Mouse (Mus musculus) forebrain, embryonic 16.5 days (tissue): ENCODE data around the gene Trim62. TPM values are rescaled to one million over a fixed set of nuclear protein-coding genes. Genes with fewer than 3 reads are reported as not detected.

ENCODE experiments used
- ATAC-seq: fragments of 200-750 bp; cut with Nextera tagmentation; 2 replicates; pipeline ENCODE4 v1.8.0; 2017; ENCODE audit warnings: mild to moderate bottlenecking, moderate library complexity
- H3K27ac ChIP-seq: fragments of 300-500 bp; sonication (generic); 2 replicates; pipeline ENCODE4 v1.5.1; 2014; ENCODE audit warnings: low read length, control low read depth
- H3K27me3 ChIP-seq: fragments of 300-500 bp; sonication (generic); replicated peaks from 2 replicates; pipeline ENCODE4 v1.6.1; 2014; ENCODE audit warnings: low read length; ENCODE audit not compliant: control insufficient read depth, insufficient read depth
- H3K36me3 ChIP-seq: fragments of 300-500 bp; sonication (generic); 2 replicates; pipeline ENCODE4 v1.6.1; 2014; ENCODE audit not compliant: control insufficient read depth, insufficient read depth
- H3K4me1 ChIP-seq: fragments of 300-500 bp; sonication (generic); replicated peaks from 2 replicates; pipeline ENCODE4 v1.6.1; 2014; ENCODE audit warnings: low read length; ENCODE audit not compliant: control insufficient read depth, insufficient read depth
- H3K4me2 ChIP-seq: fragments of 300-500 bp; sonication (generic); 2 replicates; pipeline ENCODE4 v1.6.1; 2014; ENCODE audit warnings: mild to moderate bottlenecking, low read length, control low read depth
- H3K4me3 ChIP-seq: fragments of 300-500 bp; sonication (generic); replicated peaks from 2 replicates; pipeline ENCODE4 v1.5.1; 2014; ENCODE audit warnings: mild to moderate bottlenecking, low read length, control low read depth
- H3K9ac ChIP-seq: fragments of 300-500 bp; sonication (generic); replicated peaks from 2 replicates; pipeline ENCODE4 v1.6.1; 2014; ENCODE audit warnings: low read depth, low read length, control low read depth
- H3K9me3 ChIP-seq: fragments of 300-500 bp; sonication (generic); 2 replicates; pipeline ENCODE4 v1.6.1; 2016; ENCODE audit warnings: low read length; ENCODE audit not compliant: control insufficient read depth
- WGBS: fragments of 180-500 bp; shearing (Covaris S2); extraction: QIAGEN DNeasy Blood & Tissue Kit; methylation state at CpG from one replicate; pipeline ENCODE4 v1.1.7; 2014; 5-methylcytosine and 5-hydroxymethylcytosine counted together
- polyA plus RNA-seq: library from polyadenylated mRNA; unstranded; fragments of >200 nt; fragmentation: Nextera tagmentation; extraction: Ambion mirVana; gene quantifications from 2 replicates; pipeline ENCODE4 v1.2.1, GENCODE M21; 2015

The Trim62 gene
- polyA plus RNA-seq, 1 experiment from 2014 or later: 10.9 TPM

DNA sequence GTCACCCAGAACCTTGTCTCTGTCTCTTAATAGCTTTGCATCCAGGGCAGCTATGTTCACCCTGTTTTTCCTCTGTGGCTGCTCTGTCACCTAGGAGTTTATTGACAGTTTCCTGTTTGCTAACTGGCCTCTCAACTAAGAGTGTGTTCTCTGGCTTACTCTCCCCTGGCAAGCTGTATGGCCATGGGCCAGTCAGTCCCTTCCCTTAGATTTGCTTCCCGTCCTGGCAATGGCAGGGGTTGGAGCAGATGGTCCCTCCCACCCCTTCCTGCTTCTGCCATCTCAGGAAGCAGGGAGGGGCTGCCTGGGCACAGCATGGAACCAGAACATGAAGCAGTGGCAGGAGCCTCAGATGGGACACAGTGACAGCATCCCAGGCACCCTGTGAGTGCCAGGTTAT lies 7.8 kb downstream of the Trim62 start:
- H3K27ac ChIP-seq: no peak overlapping the region
- no peaks in the 10 kb centered on the region for H3K27me3 ChIP-seq
- H3K9me3 ChIP-seq: no peaks in the 10 kb centered on the region
- no peak overlapping the region for H3K4me3 ChIP-seq
- no peak overlapping the region for H3K9ac ChIP-seq
- peak; percentile 57 for ATAC-seq
- no peak overlapping the region for H3K4me2 ChIP-seq
- H3K36me3 ChIP-seq: no peaks in the 10 kb centered on the region
- 13% methylated on average over 1 of the region's 1 CpGs for WGBS
- H3K4me1 ChIP-seq: peaks cover 27% of the 10 kb centered on the region

DNA sequence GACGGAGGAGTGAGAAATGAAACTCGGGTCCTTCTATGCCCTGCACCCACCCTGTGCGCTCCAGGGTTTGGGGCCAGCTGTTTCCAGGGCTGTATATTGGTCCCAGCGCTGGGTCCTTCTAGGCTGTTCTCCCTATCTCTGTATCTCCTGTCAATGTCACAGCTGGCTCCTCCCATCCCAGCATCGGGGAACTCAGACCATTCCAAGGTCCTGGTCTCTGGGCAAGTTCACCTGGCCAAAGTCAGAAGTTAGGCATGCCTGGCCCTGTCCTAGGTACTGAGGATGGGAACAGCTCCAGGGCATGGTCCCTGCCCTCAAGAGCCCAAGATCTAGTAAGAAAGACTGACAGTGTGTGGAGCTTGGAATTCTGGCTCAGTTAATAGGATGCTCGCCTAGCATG lies 8.4 kb downstream of the Trim62 start:
- Histone ChIP-seq H3K4me3 (no peak overlapping the region), H3K27me3 (no peaks in the 10 kb centered on the region), H3K4me1 (peaks cover 21% of the 10 kb centered on the region), H3K27ac (no peak overlapping the region), H3K4me2 (no peak overlapping the region), H3K9me3 (no peaks in the 10 kb centered on the region), H3K9ac (no peak overlapping the region), H3K36me3 (no peaks in the 10 kb centered on the region)
- WGBS: 83% methylated on average over 6 of the region's 6 CpGs
- ATAC-seq: no peak

DNA sequence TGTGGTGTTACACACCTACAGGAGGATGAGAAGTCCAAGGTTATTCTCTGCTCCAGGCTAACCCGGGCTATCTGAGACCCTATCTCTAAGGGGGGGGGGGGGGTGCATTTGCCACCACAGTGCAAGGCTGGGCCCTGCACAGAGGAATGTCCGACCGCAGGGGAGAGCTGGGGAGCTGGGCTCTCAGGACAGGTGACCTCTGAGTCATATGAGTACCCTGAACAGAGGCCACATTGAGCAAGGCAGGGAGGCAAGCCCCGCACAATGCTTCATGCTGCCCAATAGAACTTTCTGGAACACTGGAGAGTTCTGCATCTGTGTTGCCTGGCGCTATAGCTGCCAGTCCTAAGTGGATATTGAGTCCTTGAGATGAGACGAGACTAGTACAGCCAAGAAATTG lies 8.8 kb downstream of the Trim62 start:
- Histone ChIP-seq H3K4me3 (no peak overlapping the region), H3K36me3 (no peaks in the 10 kb centered on the region), H3K4me2 (no peak overlapping the region), H3K9me3 (no peaks in the 10 kb centered on the region), H3K4me1 (peaks cover 16% of the 10 kb centered on the region), H3K27ac (no peak overlapping the region), H3K27me3 (no peaks in the 10 kb centered on the region), H3K9ac (no peak overlapping the region)
- 72% methylated on average over 6 of the region's 6 CpGs for WGBS
- no peak for ATAC-seq

DNA sequence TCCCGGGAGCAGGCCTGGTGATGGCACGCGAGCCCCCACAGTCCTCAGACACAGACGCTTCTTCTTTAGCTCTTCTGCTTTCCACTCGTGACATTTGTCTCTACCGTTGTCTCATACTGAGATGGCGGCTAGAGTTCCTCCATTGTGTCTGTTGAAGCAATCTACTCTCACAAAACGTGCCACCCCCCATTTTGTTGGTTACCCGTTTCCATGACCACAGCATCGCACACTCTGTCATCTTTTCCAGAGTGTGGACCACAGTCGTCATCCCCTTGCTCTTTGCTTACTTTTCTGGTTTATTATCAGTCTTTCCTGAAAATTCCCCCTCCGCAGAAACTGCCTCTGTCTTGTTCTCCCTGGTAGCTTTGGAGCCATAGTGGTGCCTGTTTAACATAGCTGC lies 10.7 kb downstream of the Trim62 start:
- Histone ChIP-seq H3K27ac (no peak overlapping the region), H3K4me1 (peaks cover 16% of the 10 kb centered on the region), H3K9ac (no peak overlapping the region), H3K36me3 (no peaks in the 10 kb centered on the region), H3K4me3 (no peak overlapping the region), H3K27me3 (no peaks in the 10 kb centered on the region), H3K9me3 (no peaks in the 10 kb centered on the region), H3K4me2 (no peak overlapping the region)
- WGBS: 80% methylated on average over 12 of the region's 12 CpGs
- ATAC-seq: no peak

DNA sequence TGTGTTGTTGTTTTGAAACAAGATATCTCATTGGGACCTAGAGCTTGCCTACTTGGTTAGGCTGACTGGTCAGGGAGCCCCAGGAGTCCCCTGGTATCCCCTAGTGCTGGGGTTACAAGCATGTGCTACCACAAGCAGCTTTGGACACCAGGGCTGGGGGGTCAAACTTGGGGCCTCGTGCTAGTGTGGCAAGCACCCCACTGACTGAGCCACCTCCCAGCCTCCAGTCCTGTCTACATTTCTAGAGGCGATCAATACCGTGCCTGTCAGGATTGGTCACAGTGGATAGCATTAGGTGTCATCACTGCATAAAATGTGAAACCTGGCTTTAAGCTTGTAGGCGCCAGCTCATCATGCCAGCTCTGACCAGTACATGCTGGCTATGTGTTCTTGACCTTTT lies 12.5 kb downstream of the Trim62 start:
- Histone ChIP-seq H3K4me3 (no peak overlapping the region), H3K27ac (no peak overlapping the region), H3K4me1 (peaks cover 28% of the 10 kb centered on the region), H3K9me3 (no peaks in the 10 kb centered on the region), H3K36me3 (no peaks in the 10 kb centered on the region), H3K27me3 (no peaks in the 10 kb centered on the region), H3K9ac (no peak overlapping the region), H3K4me2 (no peak overlapping the region)
- no peak for ATAC-seq
- WGBS: 98% methylated on average over 4 of the region's 4 CpGs

DNA sequence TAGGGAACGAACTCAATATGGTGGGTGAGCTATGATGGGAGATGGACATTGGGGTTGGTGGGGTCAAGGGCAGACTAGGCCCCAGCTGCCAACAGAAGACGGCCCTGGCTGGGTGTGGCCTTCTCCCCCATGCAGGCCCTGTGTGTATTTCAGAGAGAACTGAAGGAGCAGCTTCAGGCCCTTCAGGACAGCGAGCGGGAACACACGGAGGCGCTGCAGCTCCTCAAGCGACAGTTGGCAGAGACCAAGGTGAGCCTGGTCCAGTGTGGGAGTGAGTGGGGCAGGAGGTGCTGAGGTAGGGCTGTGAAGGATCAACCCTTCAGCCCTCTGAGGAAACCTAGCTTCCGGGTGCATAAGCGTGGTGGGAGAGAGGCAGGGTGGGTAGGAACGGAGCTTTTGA lies 13.3 kb downstream of the Trim62 start:
- Histone ChIP-seq H3K9me3 (no peaks in the 10 kb centered on the region), H3K9ac (no peak overlapping the region), H3K4me1 (peaks cover 21% of the 10 kb centered on the region), H3K36me3 (no peaks in the 10 kb centered on the region), H3K4me3 (no peak overlapping the region), H3K27ac (no peak overlapping the region), H3K4me2 (no peak overlapping the region), H3K27me3 (no peaks in the 10 kb centered on the region)
- ATAC-seq: no peak
- WGBS: 95% methylated on average over 10 of the region's 10 CpGs

DNA sequence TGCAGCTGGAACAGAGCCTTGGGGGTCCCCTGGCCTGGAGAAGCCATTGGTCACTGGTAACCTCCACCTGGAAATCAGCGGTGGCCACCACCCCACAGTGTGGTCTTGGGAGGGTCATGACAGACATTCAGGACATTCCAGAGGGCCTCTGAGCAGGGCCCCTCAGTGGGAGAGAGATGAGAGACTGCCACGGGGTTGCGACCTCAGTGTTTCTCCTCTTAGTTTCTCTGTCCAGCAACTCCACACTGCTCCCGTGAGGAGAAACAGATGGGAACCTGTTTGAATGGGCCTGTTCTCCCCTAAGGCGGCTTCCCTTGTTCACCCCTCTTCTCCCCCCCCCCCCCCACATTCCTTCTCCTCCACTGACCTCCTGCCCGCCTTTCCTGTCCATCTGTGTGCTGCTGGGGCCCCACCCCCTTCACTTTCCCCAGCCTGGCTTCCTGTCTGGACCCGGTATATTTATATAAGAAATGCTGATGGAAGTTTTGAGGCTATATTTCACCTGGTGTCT lies 14.6 kb downstream of the Trim62 start:
- Histone ChIP-seq H3K4me2 (no peak overlapping the region), H3K9ac (no peak overlapping the region), H3K27me3 (no peaks in the 10 kb centered on the region), H3K4me1 (peaks cover 21% of the 10 kb centered on the region), H3K9me3 (no peaks in the 10 kb centered on the region), H3K4me3 (no peak overlapping the region), H3K36me3 (peaks cover 3% of the 10 kb centered on the region; the same call in 1 of the 2 replicates), H3K27ac (no peak overlapping the region)
- ATAC-seq: no peak
- 40% methylated on average over 6 of the region's 7 CpGs for WGBS

DNA sequence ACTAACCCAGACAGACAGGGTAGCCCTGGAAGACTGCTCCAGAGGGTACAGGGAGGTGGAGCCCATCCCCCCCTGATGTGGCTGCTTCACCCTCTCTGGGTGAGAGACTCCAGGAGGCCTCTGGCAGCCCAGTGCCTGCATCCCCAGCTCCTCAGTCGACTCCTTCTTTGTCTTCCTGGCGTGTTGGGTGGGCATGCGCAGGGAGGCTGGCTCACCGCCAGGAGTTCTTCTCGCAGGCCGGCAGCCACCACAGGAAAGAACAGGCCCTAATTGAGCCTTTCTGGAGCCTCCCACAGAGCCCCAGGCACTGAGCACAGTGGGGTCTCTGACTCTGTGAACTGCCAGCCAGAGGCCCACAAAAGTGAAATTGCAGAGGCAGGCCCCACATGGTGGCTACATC lies 16.0 kb downstream of the Trim62 start:
- Histone ChIP-seq H3K27ac (peak overlapping the region; percentile 91), H3K27me3 (no peaks in the 10 kb centered on the region)

DNA sequence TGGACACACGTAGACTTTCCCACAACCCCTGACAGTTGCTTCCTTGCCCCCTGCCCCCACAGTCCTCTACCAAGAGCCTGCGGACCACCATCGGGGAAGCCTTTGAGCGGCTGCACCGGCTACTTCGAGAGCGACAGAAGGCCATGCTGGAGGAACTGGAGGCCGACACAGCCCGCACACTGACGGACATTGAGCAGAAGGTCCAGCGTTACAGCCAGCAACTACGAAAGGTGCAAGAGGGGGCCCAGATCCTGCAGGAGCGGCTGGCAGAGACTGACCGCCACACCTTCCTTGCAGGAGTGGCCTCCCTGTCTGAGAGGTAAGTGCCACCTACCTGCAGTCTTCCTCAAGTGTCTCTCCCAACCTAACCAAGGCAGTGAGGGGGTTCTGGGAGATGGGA lies 17.1 kb downstream of the Trim62 start:
- Histone ChIP-seq H3K9ac (no peak overlapping the region), H3K27ac (no peak overlapping the region), H3K4me1 (peaks cover 24% of the 10 kb centered on the region), H3K4me2 (no peak overlapping the region), H3K4me3 (no peak overlapping the region), H3K36me3 (peaks cover 3% of the 10 kb centered on the region; the same call in 1 of the 2 replicates), H3K27me3 (no peaks in the 10 kb centered on the region), H3K9me3 (no peaks in the 10 kb centered on the region)
- 80% methylated on average over 14 of the region's 14 CpGs for WGBS
- ATAC-seq: no peak

More for the DNA sequence above, 16.0 kb downstream of the Trim62 start:
- WGBS: 0% methylated on average over 6 of the region's 6 CpGs
- Histone ChIP-seq H3K4me3 (no peak overlapping the region), H3K4me1 (peaks cover 23% of the 10 kb centered on the region), H3K36me3 (peaks cover 3% of the 10 kb centered on the region; the same call in 1 of the 2 replicates), H3K9ac (peak overlapping the region; percentile 56), H3K4me2 (peak overlapping the region; percentile 11; the same call in 1 of the 2 replicates), H3K9me3 (no peaks in the 10 kb centered on the region)
- peak; percentile 93 for ATAC-seq

DNA sequence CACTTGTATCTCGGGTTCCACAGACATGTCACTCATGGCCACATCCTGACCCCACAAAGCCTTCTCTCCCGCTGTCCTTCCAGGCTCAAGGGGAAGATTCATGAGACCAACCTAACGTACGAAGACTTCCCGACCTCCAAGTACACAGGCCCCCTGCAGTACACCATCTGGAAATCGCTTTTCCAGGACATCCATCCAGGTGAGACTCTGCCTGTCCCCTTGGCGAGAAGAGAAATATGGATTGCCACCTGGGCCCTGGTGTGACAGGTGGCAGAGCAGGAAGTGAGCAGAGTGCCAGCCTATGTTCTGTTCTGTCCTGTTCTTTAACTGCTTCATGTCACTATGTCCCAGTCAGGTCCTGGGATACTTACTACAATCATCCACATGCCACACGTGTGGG lies 19.0 kb downstream of the Trim62 start:
- no peak for ATAC-seq
- no peak overlapping the region for H3K4me3 ChIP-seq
- peaks cover 24% of the 10 kb centered on the region for H3K4me1 ChIP-seq
- H3K27ac ChIP-seq: no peak overlapping the region
- no peak overlapping the region for H3K9ac ChIP-seq
- 87% methylated on average over 8 of the region's 8 CpGs for WGBS
- no peak overlapping the region for H3K4me2 ChIP-seq
- peaks cover 3% of the 10 kb centered on the region; the same call in 1 of the 2 replicates for H3K36me3 ChIP-seq
- H3K27me3 ChIP-seq: no peaks in the 10 kb centered on the region
- H3K9me3 ChIP-seq: no peaks in the 10 kb centered on the region
